Mouse (Mus musculus): ENCODE measurements around the gene Usp7.

The Usp7 gene

GRCm38 (mm10) chr16:8670041-8671035 lies 121.8 kb downstream of the Usp7 start:
- DNase-seq, result no peak

GRCm38 (mm10) chr16:8669432-8669831 lies 122.7 kb downstream of the Usp7 start:
- DNase-seq, result no peak

DNA sequence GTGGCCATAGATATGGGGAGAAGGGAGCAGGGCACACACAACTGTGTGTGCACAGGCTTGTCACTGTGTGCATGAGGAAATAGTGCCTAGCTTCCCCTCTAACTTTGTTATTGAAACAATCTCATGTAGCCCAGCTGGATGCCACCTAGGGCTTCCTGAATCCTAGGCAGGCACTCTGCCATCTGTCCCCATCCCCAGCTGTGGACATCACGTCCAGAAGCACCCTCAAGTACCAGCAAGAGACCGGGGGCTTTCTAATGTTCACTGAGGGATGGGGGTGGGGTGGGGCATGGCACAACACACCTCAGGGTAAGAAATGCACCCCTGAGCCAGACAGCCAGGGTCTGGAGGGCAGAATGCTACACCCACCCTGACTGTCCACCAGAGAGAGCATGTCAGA lies 123.7 kb downstream of the Usp7 start:
- no peak for DNase-seq

DNA sequence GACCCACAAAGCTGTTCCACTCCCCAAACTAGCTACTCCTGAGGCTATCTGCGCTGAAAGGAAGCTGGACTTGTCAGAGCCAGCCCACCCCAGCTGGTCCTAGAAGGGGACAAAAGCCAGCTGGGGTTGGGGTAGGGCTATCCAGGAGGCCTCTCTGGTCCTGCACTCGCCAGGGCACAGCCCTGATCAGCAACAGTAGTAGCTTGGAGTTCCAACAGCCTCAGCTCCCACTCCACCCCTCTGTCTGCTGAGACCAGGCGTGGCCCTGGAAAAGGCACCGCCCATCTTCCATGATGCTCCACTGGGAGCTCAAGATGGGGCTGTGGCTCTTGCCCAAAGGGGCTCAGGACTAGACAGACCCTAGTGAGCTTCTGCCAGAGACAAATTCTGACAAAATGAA lies 124.3 kb downstream of the Usp7 start:
- DNase-seq, result no peak

GRCm38 (mm10) chr16:8667261-8667660 lies 124.8 kb downstream of the Usp7 start:
- DNase-seq, result no peak

DNA sequence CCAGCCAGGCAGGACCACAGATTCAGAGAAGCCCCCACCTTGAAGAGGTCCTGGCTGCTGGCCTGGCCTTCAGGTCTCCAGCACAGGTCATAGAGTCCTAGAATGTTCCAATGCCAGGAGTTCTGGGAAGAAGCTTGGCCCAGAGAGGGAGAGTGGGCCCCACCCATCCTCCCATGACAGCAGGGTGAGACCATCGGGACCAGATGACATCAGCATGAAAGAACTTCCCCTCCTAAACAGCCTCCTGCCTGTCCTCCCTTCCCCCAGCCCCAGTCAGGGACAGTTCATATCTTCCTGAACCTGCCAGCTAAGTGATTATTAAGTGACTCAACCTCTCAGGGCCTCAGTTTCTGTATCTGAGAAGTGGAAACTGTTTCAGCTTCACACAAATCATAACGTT lies 125.7 kb downstream of the Usp7 start:
- DNase-seq, result no peak

GRCm38 (mm10) chr16:8665367-8665766 lies 126.7 kb downstream of the Usp7 start:
- DNase-seq, result no peak

DNA sequence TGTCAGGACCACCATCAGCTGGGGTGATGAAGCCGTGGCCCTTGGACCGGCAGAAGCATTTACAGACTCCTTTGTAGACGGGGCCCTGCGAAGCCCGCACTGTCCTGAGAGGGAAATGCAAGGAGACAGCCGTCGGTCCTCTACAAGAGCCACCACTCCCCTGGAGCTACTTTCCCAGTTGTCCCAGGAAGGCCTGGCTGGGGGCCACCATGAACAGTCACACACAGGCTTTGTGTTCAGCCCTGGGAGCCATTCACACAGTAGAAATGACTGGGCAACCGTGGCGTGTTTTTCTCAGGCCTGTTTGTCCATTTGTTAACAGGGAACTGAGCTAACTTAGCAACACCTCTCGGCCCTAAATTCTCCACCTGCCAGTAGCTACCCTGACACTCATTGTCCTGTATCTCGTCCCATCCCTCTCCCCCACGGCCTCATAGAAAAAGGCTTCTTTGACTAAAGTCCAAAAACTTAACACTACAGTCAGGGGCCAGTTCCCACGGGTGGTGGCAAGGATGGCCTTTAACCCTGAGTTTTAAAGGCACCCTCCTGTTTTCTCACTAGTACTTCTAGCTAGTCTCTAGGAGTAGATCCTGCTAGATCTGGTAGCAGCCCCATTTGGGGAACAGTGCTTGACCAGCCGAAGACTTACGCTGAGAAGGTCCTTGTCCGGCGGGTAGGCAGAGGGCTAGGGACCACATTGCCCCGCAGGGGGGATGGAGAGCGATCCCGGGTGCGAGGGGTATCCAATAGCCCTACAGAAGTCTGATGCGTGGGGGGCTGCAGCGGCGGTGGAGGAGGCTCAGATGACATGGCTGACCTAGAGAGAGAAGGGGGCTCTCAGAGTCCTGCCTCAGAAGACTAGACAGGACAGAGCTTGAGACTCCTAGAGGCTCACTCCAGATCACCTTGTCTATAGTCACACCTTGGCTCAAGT lies 128.2 kb downstream of the Usp7 start:
- DNase-seq, result no peak

GRCm38 (mm10) chr16:8663022-8663421 lies 129.1 kb downstream of the Usp7 start:
- DNase-seq, result no peak

DNA sequence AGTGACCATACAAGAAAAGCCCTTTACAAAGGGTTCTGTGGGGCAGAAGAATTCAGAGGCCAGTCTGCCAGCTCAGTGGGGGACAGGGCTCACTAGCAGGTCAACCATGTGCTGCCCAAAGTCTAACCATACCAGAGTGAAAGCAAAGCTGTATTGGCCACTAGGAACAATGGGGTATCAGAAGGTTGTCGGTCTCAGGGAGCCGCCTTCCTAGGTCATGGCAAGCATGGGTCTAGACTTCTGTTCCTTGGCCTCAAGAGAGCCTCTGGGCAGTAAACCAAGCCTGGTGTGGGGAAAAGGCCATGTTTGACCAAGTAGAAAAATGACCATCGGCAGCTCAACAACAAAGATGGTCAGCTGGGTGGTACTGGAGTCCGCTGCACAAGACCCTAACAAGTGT lies 133.3 kb downstream of the Usp7 start:
- DNase-seq, result no peak

- DNase-seq, result no peak
These were observed 133.8 kb downstream of the Usp7 start for GRCm38 (mm10) chr16:8658349-8658748.

- no peak for DNase-seq
These were observed 135.9 kb downstream of the Usp7 start for GRCm38 (mm10) chr16:8656256-8656655.

DNA sequence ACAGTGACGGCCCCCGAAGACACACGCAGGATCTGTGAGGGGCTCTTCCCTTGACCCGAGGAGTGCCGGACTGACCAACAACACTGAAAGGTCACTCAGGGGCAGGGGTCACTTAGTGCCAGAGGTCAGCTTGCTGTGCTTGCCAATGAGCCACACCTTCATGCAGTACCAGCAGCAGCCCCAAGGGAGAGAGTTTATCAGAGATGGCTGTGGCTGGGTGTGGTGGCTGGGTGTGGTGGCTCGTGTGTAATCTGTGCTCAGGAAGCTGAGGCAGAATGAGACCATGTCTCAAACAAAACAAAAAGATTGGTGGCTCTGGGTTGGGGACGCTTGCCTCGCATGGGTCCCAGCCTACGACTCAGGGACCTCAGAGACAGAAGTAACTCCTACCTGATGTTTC lies 136.5 kb downstream of the Usp7 start:
- DNase-seq, result no peak

DNA sequence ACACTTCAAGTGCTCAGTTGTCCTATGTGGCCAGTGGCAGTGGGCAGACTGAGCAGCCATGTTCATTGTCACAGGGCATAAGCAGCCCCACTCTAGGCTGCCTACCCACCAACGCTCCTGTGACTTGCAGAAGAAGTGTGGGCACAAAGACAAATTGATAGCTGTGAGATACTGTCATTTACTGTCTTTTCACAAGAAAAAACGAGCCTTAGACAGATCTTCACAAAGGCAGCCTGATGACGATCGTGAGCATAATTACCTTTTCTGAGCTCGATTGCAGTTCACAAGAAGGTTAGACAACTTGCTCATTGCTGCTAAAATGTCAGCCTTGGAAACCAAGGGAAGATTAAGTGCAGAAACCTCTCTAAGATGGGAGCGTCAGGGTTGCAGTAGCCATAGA lies 137.0 kb downstream of the Usp7 start:
- DNase-seq, result no peak

DNA sequence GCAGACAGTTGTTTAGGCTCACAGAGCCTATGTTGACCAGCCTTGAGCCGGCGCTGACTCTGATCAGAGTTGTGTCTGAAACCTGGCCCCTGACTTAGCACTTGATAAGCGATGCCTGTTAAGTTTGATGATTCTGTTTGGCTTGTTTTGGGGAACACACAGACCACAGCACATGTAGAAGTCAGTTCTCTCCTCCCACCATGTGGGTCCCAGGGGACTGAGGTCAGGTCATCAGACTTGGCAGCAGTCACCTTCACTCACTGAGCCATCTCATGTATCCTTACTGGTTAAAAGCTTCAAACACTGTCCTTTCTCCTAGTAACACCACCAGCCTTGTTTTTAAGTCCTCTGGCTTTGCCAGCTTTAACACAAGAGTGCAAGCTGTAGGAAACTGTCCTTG lies 142.1 kb downstream of the Usp7 start:
- no peak for DNase-seq

GRCm38 (mm10) chr16:8645546-8645945 lies 146.6 kb downstream of the Usp7 start:
- no peak for DNase-seq

DNA sequence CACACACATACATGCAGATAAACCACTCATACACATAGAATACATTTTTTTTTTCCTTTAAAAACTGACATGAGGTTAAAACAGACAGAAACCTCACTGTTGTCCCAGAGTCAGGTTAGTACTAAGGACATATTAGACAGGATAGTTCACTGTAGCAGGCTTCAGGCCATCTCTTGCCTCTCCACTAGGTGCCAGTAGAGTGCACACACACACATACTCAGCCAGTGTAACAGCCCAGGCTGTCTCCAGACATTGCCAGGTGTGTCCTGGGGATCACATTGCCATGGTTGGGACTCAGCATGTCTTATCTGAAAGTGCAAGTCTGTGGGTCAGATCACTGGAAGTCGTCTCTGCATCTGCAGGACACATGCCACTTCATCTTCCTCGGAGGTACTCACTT lies 148.3 kb downstream of the Usp7 start:
- DNase-seq, result peak; percentile 63

Measured in thymus, postnatal 14 days (tissue).